Mouse (Mus musculus) lung, embryonic 15.5 days (tissue): Measurements from ENCODE around the gene Pnpla2. TPM values are rescaled to one million over a fixed set of nuclear protein-coding genes. Genes with fewer than 3 reads are reported as not detected.

ENCODE experiments used
- ATAC-seq: fragments of 200-750 bp; cut with Nextera tagmentation; 2 replicates; pipeline ENCODE4 v1.8.0; 2017; ENCODE audit warnings: moderate number of reproducible peaks, borderline replicate concordance; ENCODE audit not compliant: low FRiP score, low TSS enrichment; ENCODE audit errors: extremely low read depth
- H3K27ac ChIP-seq: fragments of 300-500 bp; sonication (generic); 2 replicates; pipeline ENCODE4 v1.5.1; 2015; ENCODE audit warnings: moderate library complexity, mild to moderate bottlenecking, inconsistent platforms
- H3K27me3 ChIP-seq: fragments of 300-500 bp; sonication (generic); 2 replicates; pipeline ENCODE4 v1.6.1; 2015; ENCODE audit warnings: inconsistent platforms
- H3K36me3 ChIP-seq: fragments of 300-500 bp; sonication (generic); 2 replicates; pipeline ENCODE4 v1.6.1; 2015; ENCODE audit warnings: inconsistent platforms
- H3K4me1 ChIP-seq: fragments of 300-500 bp; sonication (generic); 2 replicates; pipeline ENCODE4 v1.6.1; 2015; ENCODE audit warnings: inconsistent platforms
- H3K4me2 ChIP-seq: fragments of 300-500 bp; sonication (generic); 2 replicates; pipeline ENCODE4 v1.6.1; 2015; ENCODE audit warnings: inconsistent platforms, mild to moderate bottlenecking, moderate library complexity
- H3K4me3 ChIP-seq: fragments of 300-500 bp; sonication (generic); 2 replicates; pipeline ENCODE4 v1.5.1; 2015; ENCODE audit warnings: mild to moderate bottlenecking, inconsistent platforms
- H3K9ac ChIP-seq: fragments of 300-500 bp; sonication (generic); 2 replicates; pipeline ENCODE4 v1.6.1; 2015; ENCODE audit warnings: inconsistent platforms
- H3K9me3 ChIP-seq: fragments of 300-500 bp; sonication (generic); 2 replicates; pipeline ENCODE4 v1.6.1; 2016; ENCODE audit warnings: inconsistent platforms
- WGBS: fragments of 180-500 bp; shearing (Covaris S2); methylation state at CpG from one replicate; pipeline ENCODE4 v1.1.7; 2015; 5-methylcytosine and 5-hydroxymethylcytosine counted together
- polyA plus RNA-seq: library from polyadenylated mRNA; unstranded; fragments of >200 nt; fragmentation: Nextera tagmentation; extraction: Ambion mirVana; gene quantifications from 2 replicates; pipeline ENCODE4 v1.2.1, GENCODE M21; 2015

Pnpla2 gene
- polyA plus RNA-seq, 1 experiment from 2014 or later, result 41.6 TPM

DNA sequence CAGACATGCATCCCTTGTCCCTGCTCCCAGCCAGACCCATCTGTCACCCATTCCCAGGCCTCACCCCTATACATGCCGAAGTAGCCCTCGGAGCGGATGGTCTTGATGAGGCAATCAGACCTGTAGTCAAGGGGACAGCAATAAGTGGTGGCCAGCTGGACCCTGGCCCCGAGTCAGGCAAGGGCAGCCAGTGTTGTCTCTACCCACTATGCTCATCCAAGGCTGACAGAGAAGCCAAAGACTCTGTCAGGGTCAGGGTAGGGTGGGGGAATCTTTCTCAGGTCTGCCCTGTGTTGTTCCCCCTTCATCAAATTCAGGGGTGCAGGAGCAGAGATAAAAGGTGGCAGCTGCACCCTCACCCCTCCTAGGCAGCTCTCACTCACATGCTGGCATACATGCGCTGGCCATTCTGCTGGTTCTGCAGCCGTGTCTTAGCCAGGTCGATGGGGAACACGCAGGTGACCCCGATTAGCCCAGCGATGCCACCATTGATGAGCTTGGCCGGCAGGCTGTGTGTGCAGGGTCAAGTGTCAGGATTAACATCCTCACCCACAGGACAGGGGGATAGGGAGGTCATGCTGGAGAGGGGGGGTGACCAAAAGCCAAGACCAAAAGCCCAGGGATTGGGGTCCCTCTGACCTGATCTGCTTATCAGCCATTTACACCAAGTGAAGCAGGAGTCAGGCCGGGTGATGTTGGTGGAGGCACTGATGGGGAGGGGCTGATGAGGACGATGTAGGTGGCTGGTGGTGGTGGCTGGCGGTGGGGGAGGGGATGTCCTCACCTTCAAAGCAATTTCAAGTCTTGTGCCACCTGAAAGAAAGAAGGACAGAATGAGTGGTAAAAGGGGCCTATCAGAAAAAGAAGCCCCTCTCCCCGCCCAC lies 21.2 kb upstream of the Pnpla2 start:
- H3K4me1 ChIP-seq, result peaks cover 32% of the 10 kb centered on the region
- no peaks in the 10 kb centered on the region for H3K27me3 ChIP-seq
- ATAC-seq, result no peak
- no peak overlapping the region for H3K27ac ChIP-seq
- H3K4me3 ChIP-seq, result peak overlapping the region; percentile 45
- peak overlapping the region; percentile 43 for H3K9ac ChIP-seq
- H3K9me3 ChIP-seq, result no peaks in the 10 kb centered on the region
- 67% methylated on average over 15 of the region's 15 CpGs for WGBS
- H3K36me3 ChIP-seq, result peaks cover 33% of the 10 kb centered on the region
- peak overlapping the region; percentile 82 for H3K4me2 ChIP-seq

DNA sequence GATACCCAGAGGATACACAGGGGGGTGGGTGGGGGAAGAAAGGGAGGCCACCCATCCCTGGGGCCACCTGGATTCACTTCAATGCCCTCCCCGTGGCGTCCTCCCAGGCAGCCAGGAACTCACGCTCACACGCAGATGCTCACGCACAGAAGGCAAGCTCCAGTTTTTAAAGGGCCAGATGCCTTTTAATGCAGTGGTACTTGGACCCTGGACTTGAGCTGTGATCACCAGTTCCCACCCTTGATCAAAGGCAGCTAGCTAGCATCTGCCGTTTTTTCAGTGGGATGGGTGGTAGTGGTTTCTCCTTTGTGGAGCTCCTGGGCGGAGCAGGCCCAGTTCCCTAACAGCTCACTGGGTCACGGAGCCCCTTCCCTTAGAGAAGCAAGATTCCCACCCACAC lies 20.5 kb upstream of the Pnpla2 start:
- ATAC-seq, result no peak
- 13% methylated on average over 8 of the region's 8 CpGs for WGBS
- H3K9me3 ChIP-seq, result no peaks in the 10 kb centered on the region
- peak overlapping the region; percentile 43 for H3K9ac ChIP-seq
- peaks cover 32% of the 10 kb centered on the region for H3K4me1 ChIP-seq
- no peaks in the 10 kb centered on the region for H3K27me3 ChIP-seq
- H3K4me3 ChIP-seq, result peak overlapping the region; percentile 45
- H3K4me2 ChIP-seq, result peak overlapping the region; percentile 82
- H3K27ac ChIP-seq, result no peak overlapping the region
- peaks cover 40% of the 10 kb centered on the region for H3K36me3 ChIP-seq

- Histone ChIP-seq H3K27me3 (no peaks in the 10 kb centered on the region), H3K9ac (peak overlapping the region; percentile 43), H3K4me3 (peak overlapping the region; percentile 45), H3K4me2 (peak overlapping the region; percentile 82), H3K36me3 (peaks cover 44% of the 10 kb centered on the region), H3K9me3 (no peaks in the 10 kb centered on the region), H3K4me1 (peaks cover 32% of the 10 kb centered on the region), H3K27ac (no peak overlapping the region)
- 4% methylated on average over 17 of the region's 17 CpGs for WGBS
- ATAC-seq, result no peak
Observed at GRCm38 (mm10) chr7:141435129-141435855, 19.7 kb upstream of the Pnpla2 start.

GRCm38 (mm10) chr7:141435856-141436522 lies 19.0 kb upstream of the Pnpla2 start:
- H3K27ac ChIP-seq, result no peak overlapping the region
- H3K36me3 ChIP-seq, result peaks cover 37% of the 10 kb centered on the region
- H3K4me2 ChIP-seq, result peak overlapping the region; percentile 82; the same call in 1 of the 2 replicates
- H3K27me3 ChIP-seq, result no peaks in the 10 kb centered on the region
- H3K4me3 ChIP-seq, result peak overlapping the region; percentile 65; the same call in 1 of the 2 replicates
- no peak overlapping the region for H3K9ac ChIP-seq
- no peak for ATAC-seq
- no peaks in the 10 kb centered on the region for H3K9me3 ChIP-seq
- peaks cover 38% of the 10 kb centered on the region for H3K4me1 ChIP-seq
- WGBS, result 81% methylated on average over 9 of the region's 9 CpGs

DNA sequence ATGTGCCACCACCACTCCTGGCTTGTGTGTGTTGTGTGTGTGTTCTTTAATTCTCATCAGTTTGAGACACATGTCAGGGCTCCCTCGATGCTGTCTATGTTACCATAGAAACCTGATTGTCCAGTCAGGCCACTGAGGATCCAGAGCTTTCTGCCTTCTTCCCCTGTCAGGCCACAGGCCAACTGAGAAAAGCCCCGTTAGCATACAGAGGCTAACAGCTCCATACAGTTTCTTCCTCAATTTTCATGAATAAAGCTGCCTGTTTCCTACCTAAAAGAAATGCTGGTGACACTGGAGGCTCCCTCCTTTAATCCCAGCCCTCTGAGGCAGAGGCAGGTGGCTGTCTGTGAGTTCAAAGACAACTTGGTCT lies 18.5 kb upstream of the Pnpla2 start:
- WGBS, result 43% methylated on average over 2 of the region's 2 CpGs
- peaks cover 32% of the 10 kb centered on the region for H3K36me3 ChIP-seq
- H3K27ac ChIP-seq, result no peak overlapping the region
- no peaks in the 10 kb centered on the region for H3K9me3 ChIP-seq
- peak overlapping the region; percentile 65 for H3K4me3 ChIP-seq
- H3K4me1 ChIP-seq, result peaks cover 43% of the 10 kb centered on the region
- H3K27me3 ChIP-seq, result no peaks in the 10 kb centered on the region
- ATAC-seq, result no peak
- peak overlapping the region; percentile 66; the same call in 1 of the 2 replicates for H3K9ac ChIP-seq
- H3K4me2 ChIP-seq, result peak overlapping the region; percentile 80

DNA sequence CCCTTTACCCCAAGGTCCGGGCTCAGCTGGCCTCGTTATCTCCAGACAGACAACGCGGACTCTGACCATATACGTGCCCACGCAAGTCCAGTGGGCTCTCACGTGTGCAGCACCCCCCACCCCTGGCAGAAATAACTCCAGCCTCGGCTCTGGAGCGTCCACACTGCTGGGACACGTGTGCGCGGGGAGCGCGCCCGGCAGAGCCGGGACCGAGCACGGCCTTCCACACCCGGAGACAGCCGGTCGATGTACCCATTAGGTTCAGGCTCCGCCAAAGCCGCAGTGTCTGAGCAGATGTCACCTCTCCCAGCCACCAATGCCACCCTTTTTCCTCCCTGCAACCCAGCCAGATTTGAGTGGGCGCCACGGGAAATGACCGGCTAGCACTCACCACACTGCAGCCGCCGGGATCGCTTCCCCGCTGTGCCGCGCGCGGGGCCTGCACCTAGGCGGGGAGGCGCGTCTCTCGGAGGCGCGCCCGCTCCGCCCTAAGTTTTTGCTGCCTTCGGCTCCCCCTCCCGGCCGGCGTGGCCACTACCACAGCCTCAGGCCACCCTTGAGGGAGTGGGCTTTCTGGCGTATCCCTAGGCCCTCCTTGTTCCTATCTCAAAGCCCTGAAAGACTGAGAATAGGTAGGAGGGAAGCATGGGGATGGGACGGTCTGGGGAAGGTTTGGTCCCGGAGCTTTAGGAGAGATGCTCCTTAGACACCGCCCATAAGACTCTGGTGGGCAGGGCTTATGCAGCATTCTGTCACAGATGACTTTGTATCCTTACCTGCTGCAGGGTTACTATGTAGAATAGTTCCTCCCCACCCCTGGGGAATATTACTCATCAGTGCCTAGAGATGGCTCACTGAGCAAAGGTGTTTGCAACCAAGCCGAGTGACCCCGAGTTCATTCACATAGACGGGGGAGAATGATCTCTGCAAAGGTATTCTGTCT lies 17.5 kb upstream of the Pnpla2 start, which contains the start of gene Slc25a22:
Gene Slc25a22 (minus strand): TSS at position 715 of the 943 bp plus-strand sequence.
- Histone ChIP-seq H3K9ac (peak within 1 kb of the TSS; percentile 66), H3K9me3 (no peaks in the 10 kb centered on the region), H3K4me3 (peak within 1 kb of the TSS; percentile 65), H3K4me1 (peaks cover 50% of the 10 kb centered on the region), H3K36me3 (peaks cover 27% of the 10 kb centered on the region), H3K27me3 (no peaks in the 10 kb centered on the region), H3K4me2 (peak within 1 kb of the TSS; percentile 80), H3K27ac (peak within 1 kb of the TSS; percentile 34; the same call in 1 of the 2 replicates)
- 5% methylated on average over 53 of the region's 53 CpGs for WGBS
- peak; percentile 72; the same call in 1 of the 2 replicates for ATAC-seq

DNA sequence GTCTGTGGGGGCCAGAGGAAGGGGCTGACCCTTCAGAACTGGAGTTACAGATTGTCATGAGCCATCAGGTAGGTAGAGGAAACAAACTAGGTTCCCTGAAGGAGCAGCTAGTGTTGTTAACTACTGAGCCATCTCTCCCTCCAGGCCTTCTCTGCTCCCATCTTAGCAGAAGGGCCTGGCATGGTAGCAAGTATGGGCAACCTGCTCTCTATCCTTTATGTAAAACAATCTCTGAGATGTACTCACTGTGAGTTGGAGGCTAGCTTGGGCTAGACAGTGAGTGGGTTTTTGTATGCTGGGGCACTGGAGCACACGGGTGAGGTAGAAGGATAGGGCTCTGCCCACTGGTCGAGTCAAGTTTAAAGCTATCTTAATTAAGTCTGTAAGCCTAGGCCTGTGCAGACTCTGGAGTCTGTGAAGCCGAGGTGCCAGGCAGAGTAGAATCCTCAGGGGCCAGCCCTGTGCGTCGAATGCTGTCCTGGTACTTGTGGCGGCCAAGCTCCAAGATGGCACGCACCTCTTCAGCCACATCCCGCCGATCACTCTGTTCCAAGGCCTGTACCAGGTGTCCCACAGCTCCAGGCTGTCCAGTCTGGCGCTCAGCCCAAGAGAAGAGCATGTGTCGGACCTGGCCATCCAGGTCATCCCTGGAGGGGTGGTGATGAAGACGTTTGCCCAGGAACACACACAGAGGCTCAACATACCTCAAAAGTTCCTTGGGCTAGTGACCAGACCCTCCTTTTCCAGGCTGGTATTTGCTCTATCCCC lies 16.6 kb upstream of the Pnpla2 start:
- no peaks in the 10 kb centered on the region for H3K27me3 ChIP-seq
- no peak overlapping the region for H3K4me3 ChIP-seq
- no peaks in the 10 kb centered on the region for H3K9me3 ChIP-seq
- peaks cover 24% of the 10 kb centered on the region for H3K36me3 ChIP-seq
- H3K4me1 ChIP-seq, result peaks cover 59% of the 10 kb centered on the region
- H3K9ac ChIP-seq, result 0 out of 2 replicates have a peak overlapping the region, but pooled peaks have one; percentile 8
- WGBS, result 91% methylated on average over 12 of the region's 12 CpGs
- no peak for ATAC-seq
- no peak overlapping the region for H3K4me2 ChIP-seq
- no peak overlapping the region for H3K27ac ChIP-seq

- ATAC-seq, result no peak
- no peak overlapping the region for H3K9ac ChIP-seq
- no peaks in the 10 kb centered on the region for H3K9me3 ChIP-seq
- H3K27ac ChIP-seq, result no peak overlapping the region
- H3K4me1 ChIP-seq, result peaks cover 60% of the 10 kb centered on the region
- H3K4me3 ChIP-seq, result no peak overlapping the region
- H3K36me3 ChIP-seq, result peaks cover 19% of the 10 kb centered on the region
- H3K4me2 ChIP-seq, result no peak overlapping the region
- WGBS, result 94% methylated on average over 10 of the region's 10 CpGs
- H3K27me3 ChIP-seq, result no peaks in the 10 kb centered on the region
Observed at GRCm38 (mm10) chr7:141439140-141439679, 15.8 kb upstream of the Pnpla2 start.

DNA sequence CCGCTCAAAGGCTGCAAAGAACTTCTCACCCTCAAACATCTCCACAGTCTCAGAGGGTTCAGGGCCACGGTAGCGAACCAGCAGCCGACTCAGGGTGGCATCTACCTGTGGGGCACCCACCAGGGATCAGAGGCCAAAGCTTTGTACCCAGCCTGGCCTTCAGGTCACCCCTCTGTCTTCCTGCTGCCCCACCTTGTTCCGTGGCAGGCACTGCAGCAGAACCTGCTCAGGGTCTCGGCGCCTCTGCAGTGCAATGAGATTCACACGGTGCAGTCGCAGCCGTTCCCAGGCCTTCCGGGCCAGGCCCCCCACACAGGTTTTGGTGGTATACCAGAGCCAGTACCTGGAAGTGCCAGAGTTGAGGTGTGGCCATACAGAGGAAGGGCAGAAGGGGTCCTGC lies 15.2 kb upstream of the Pnpla2 start:
- H3K4me3 ChIP-seq, result no peak overlapping the region
- no peak overlapping the region for H3K4me2 ChIP-seq
- H3K27me3 ChIP-seq, result no peaks in the 10 kb centered on the region
- no peak for ATAC-seq
- H3K4me1 ChIP-seq, result peaks cover 56% of the 10 kb centered on the region
- WGBS, result 91% methylated on average over 11 of the region's 11 CpGs
- H3K9ac ChIP-seq, result no peak overlapping the region
- no peaks in the 10 kb centered on the region for H3K9me3 ChIP-seq
- peaks cover 19% of the 10 kb centered on the region for H3K36me3 ChIP-seq
- H3K27ac ChIP-seq, result no peak overlapping the region

DNA sequence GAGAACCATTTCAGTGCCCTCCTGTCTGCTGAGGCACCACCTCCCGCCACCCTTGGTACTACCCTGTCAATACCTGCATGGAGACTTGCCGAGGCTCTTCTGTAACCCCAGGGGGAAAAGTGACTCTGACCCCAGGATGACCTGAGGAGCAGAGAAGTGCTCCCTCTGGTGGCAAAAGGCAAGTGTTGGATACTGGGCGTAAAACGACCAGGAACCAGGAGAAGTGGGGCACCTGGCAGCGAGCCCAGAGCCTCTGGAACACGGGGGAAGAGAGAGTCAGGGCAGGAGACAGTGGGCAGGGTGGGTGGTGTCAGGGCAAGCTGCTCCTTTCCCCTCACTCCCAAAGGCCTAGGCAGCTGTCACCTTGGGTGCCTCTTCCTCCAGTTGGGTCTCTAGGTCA lies 14.4 kb upstream of the Pnpla2 start:
- Histone ChIP-seq H3K9ac (no peak overlapping the region; the same call in 1 of the 2 replicates), H3K36me3 (peaks cover 19% of the 10 kb centered on the region), H3K27me3 (no peaks in the 10 kb centered on the region), H3K4me3 (no peak overlapping the region), H3K9me3 (no peaks in the 10 kb centered on the region), H3K4me2 (no peak overlapping the region), H3K4me1 (peaks cover 50% of the 10 kb centered on the region), H3K27ac (no peak overlapping the region)
- WGBS, result 28% methylated on average over 6 of the region's 6 CpGs
- no peak for ATAC-seq
